Mouse (Mus musculus) neural tube, embryonic 15.5 days (tissue): ENCODE results near the gene Cog3. TPM values are rescaled to one million over a fixed set of nuclear protein-coding genes. Genes with fewer than 3 reads are reported as not detected.

Experiments used
- ATAC-seq: fragments of 200-750 bp; cut with Nextera tagmentation; 2 replicates; pipeline ENCODE4 v1.8.0; 2017; ENCODE audit warnings: mild to moderate bottlenecking, moderate TSS enrichment, moderate library complexity; ENCODE audit not compliant: low FRiP score
- H3K27ac ChIP-seq: fragments of 300-500 bp; sonication (generic); replicated peaks from 2 replicates; pipeline ENCODE4 v1.5.1; 2015; ENCODE audit warnings: mild to moderate bottlenecking, inconsistent platforms
- H3K27me3 ChIP-seq: fragments of 300-500 bp; sonication (generic); replicated peaks from 2 replicates; pipeline ENCODE4 v1.6.1; 2015; ENCODE audit warnings: inconsistent platforms
- H3K36me3 ChIP-seq: fragments of 300-500 bp; sonication (generic); 2 replicates; pipeline ENCODE4 v1.6.1; 2015; ENCODE audit warnings: inconsistent platforms
- H3K4me1 ChIP-seq: fragments of 300-500 bp; sonication (generic); 2 replicates; pipeline ENCODE4 v1.6.1; 2015; ENCODE audit warnings: inconsistent platforms
- H3K4me2 ChIP-seq: fragments of 300-500 bp; sonication (generic); 2 replicates; pipeline ENCODE4 v1.6.1; 2015; ENCODE audit warnings: inconsistent platforms, mild to moderate bottlenecking, moderate library complexity
- H3K4me3 ChIP-seq: fragments of 300-500 bp; sonication (generic); replicated peaks from 2 replicates; pipeline ENCODE4 v1.5.1; 2015; ENCODE audit warnings: mild to moderate bottlenecking, inconsistent platforms
- H3K9ac ChIP-seq: fragments of 300-500 bp; sonication (generic); replicated peaks from 2 replicates; pipeline ENCODE4 v1.6.1; 2015; ENCODE audit warnings: mild to moderate bottlenecking, inconsistent platforms
- H3K9me3 ChIP-seq: fragments of 300-500 bp; sonication (generic); replicated peaks from 2 replicates; pipeline ENCODE4 v1.6.1; 2016; ENCODE audit warnings: inconsistent platforms
- WGBS: fragments of 180-500 bp; shearing (Covaris S2); methylation state at CpG from one replicate; pipeline ENCODE4 v1.1.7; 2015; ENCODE audit warnings: mixed read lengths; 5-methylcytosine and 5-hydroxymethylcytosine counted together
- polyA plus RNA-seq: library from polyadenylated mRNA; unstranded; fragments of >200 nt; fragmentation: Nextera tagmentation; extraction: Ambion mirVana; gene quantifications from 2 replicates; pipeline ENCODE4 v1.2.1, GENCODE M21; 2015

The Cog3 gene
- polyA plus RNA-seq, 1 experiment from 2014 or later: 17.2 TPM

DNA sequence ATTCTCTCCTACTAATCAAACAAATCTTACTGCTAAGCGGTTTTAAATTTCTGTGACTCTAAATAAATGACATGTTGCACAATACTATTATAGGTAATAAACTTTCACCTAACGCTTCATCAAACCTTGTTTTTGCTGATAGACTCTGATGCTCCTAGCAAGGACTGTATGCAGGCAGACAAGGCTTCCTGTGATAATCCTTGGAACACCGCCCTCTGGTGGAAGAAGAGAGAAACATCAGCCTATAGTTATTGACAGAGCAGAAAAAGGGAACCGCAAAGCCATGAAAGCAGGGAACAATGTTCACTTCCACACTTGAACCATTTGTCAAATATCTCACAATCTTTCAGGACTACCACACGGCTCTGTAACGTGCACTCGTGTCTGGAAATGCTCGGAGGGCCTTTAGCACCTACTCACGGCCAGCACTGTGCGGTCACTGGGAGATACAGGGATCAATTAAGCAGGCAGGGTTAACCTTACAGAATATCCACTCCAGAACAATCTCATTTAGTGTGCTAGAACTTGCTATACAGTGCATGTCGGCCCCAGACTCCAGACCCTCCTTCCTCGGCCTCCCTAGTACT, 32.2 kb downstream of the Cog3 start:
- Histone ChIP-seq H3K9ac (no peak overlapping the region), H3K4me2 (no peak overlapping the region), H3K9me3 (no peaks in the 10 kb centered on the region), H3K27me3 (no peaks in the 10 kb centered on the region), H3K36me3 (peaks cover 50% of the 10 kb centered on the region), H3K27ac (no peak overlapping the region), H3K4me1 (no peaks in the 10 kb centered on the region), H3K4me3 (no peak overlapping the region)
- peak; percentile 53; the same call in 1 of the 2 replicates for ATAC-seq
- WGBS: 56% methylated on average over 12 of the region's 12 CpGs

DNA sequence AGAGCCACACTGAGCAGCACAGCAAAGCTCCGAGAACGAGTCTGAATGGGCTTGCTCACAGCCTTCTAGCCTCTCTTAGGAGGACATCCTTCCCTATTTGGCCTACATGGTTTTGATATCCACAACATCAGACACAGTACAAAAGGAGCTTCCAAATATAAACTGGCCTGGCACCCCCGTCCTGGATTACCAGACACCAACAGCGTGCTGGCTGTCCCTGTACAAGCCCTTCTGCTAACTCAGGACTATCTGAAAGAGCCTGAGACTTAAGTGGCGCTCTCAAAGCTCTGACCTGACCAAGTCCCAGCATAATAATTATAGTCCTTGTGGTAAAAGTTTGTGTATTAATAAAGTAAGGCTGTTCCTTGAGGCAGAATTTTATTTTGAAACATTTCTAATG, 34.2 kb downstream of the Cog3 start:
- no peaks in the 10 kb centered on the region for H3K4me1 ChIP-seq
- peaks cover 64% of the 10 kb centered on the region for H3K36me3 ChIP-seq
- H3K27ac ChIP-seq: no peak overlapping the region
- no peak for ATAC-seq
- H3K9me3 ChIP-seq: no peaks in the 10 kb centered on the region
- WGBS: 94% methylated on average over 5 of the region's 5 CpGs
- H3K9ac ChIP-seq: no peak overlapping the region
- H3K27me3 ChIP-seq: no peaks in the 10 kb centered on the region
- no peak overlapping the region for H3K4me3 ChIP-seq
- H3K4me2 ChIP-seq: no peak overlapping the region

DNA sequence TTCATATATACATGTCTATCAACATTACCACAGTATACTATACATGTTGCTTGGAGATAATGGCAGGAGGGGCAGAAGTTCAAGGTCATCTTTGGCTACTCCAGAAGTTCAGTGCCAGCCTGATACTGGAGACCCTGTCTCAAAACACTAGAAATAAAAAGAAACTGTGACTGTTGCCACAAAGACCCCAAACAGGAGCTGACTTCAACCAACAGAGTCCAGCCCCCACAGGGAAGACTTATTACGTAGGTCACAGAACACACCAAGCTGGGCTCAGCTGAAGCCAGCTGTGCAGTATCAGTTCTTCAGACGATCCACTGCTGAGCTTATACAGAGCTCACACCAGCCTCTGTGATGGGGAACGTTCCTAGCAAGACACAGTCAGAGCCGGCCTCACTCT, 37.9 kb downstream of the Cog3 start:
- H3K27ac ChIP-seq: no peak overlapping the region
- no peaks in the 10 kb centered on the region for H3K9me3 ChIP-seq
- H3K4me1 ChIP-seq: no peaks in the 10 kb centered on the region
- H3K4me3 ChIP-seq: no peak overlapping the region
- 89% methylated on average over 4 of the region's 4 CpGs for WGBS
- H3K4me2 ChIP-seq: no peak overlapping the region
- no peak for ATAC-seq
- no peak overlapping the region for H3K9ac ChIP-seq
- no peaks in the 10 kb centered on the region for H3K27me3 ChIP-seq
- peaks cover 73% of the 10 kb centered on the region for H3K36me3 ChIP-seq

DNA sequence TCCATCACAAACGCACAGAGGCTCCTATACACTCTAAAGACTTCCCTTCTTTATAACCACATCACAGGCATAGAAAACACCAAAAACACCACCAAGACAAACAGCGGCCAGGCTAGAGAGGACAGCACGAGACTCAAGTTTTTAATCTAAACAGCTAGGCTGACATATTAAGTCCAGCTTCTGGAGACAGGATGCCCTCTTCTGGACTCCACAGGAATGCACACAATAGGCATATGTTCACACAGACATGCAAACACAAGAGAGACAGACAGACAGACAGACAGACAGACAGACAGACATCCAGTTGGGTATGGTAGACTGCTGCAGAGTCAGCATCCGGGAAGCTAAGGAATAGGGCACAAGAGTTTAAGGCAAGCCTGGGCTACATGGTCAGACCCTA, 40.7 kb downstream of the Cog3 start:
- WGBS: 71% methylated on average over 4 of the region's 4 CpGs
- no peaks in the 10 kb centered on the region for H3K27me3 ChIP-seq
- H3K27ac ChIP-seq: no peak overlapping the region
- no peak overlapping the region for H3K9ac ChIP-seq
- no peaks in the 10 kb centered on the region for H3K9me3 ChIP-seq
- no peak for ATAC-seq
- no peak overlapping the region for H3K4me3 ChIP-seq
- H3K4me2 ChIP-seq: no peak overlapping the region
- peaks cover 72% of the 10 kb centered on the region for H3K36me3 ChIP-seq
- H3K4me1 ChIP-seq: no peaks in the 10 kb centered on the region

DNA sequence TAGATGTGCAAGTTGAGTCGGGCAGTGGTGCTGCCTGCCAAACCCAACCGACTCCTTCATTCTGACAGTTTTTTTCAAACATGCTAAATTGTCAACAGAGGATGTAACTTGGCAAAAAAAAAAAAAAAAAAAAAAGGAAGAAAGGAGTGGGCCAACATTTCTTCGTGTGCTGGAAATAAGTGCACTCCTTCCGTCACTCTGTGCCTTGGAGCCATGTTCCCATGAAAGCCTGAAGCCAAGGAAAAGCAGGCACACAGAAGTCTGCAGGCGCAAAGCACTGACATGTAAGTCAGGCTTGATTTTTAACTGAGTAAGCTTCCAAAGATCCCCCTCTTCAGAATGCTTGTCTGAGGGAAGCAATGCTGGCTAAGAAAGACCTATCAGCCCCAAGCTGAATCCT, 41.6 kb downstream of the Cog3 start:
- H3K4me1 ChIP-seq: peaks cover 2% of the 10 kb centered on the region; the same call in 1 of the 2 replicates
- H3K27ac ChIP-seq: no peak overlapping the region
- no peaks in the 10 kb centered on the region for H3K9me3 ChIP-seq
- no peaks in the 10 kb centered on the region for H3K27me3 ChIP-seq
- 88% methylated on average over 5 of the region's 5 CpGs for WGBS
- no peak overlapping the region for H3K4me2 ChIP-seq
- peaks cover 64% of the 10 kb centered on the region for H3K36me3 ChIP-seq
- no peak for ATAC-seq
- H3K4me3 ChIP-seq: no peak overlapping the region
- H3K9ac ChIP-seq: no peak overlapping the region

DNA sequence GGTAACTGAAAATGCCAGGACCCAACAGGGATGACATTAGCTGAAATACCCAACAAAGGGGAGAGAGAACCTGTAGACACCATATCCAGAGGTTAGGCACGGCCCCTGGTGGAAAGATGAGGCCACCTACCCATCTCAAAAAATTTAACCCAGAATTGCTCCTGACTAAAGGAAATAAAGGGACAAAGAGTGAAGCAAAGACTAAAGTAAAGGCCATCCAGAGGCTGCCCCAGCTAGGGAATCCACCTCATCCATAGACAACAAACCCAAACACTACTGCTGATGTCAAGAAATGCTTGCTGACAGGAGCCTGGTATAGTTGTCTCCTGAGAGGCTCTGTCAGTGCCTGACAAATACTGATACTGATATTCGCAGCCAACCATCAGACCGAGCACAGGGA, 42.6 kb downstream of the Cog3 start:
- 89% methylated on average over 3 of the region's 3 CpGs for WGBS
- H3K36me3 ChIP-seq: peaks cover 59% of the 10 kb centered on the region

DNA sequence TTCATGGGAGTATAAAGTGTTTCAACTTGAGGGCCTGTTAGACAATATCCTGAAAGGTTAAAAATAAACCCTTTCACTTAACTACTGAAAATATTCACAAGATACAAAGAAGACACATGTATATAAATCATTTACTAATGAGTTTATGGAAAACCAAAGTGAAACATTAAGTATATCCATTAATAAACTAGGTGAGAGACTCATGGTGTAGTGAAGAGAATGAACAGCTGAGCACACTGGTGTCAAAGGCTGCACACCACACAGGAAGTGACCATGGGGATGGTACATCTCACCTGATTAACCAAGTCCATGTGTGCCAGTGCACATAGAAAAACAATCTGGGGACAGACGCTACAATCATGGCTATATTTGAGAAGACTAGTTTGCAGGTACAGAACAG, 45.3 kb downstream of the Cog3 start:
- H3K4me2 ChIP-seq: no peak overlapping the region
- no peak for ATAC-seq
- WGBS: 93% methylated on average over 1 of the region's 1 CpGs

More for the DNA sequence above, 42.6 kb downstream of the Cog3 start:
- H3K9ac ChIP-seq: no peak overlapping the region
- H3K4me1 ChIP-seq: peaks cover 5% of the 10 kb centered on the region; the same call in 1 of the 2 replicates
- no peak overlapping the region for H3K4me2 ChIP-seq
- H3K27me3 ChIP-seq: no peaks in the 10 kb centered on the region
- H3K27ac ChIP-seq: no peak overlapping the region
- H3K9me3 ChIP-seq: no peaks in the 10 kb centered on the region
- H3K4me3 ChIP-seq: no peak overlapping the region
- ATAC-seq: no peak

DNA sequence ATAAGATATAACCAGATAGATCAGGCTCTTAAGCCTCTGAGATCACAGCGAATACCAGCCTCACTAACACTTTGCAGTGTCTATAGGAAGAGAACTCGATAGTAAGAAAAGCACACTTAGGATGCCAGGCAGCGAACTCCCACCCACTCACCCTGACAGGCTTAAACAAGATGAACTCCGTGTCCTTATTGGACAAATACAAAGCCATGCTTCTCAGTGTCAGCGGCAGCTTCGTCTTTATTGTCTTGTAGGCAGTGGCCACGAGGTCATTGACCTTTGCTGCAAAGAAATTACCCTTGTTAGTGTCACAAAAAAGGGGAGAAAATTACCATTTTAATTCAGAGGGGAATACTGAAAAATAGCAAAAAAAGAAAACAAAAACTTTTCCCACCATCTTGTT, 46.5 kb downstream of the Cog3 start:
- Histone ChIP-seq H3K4me2 (no peak overlapping the region), H3K9ac (no peak overlapping the region), H3K36me3 (peaks cover 52% of the 10 kb centered on the region), H3K4me1 (peaks cover 5% of the 10 kb centered on the region; the same call in 1 of the 2 replicates), H3K9me3 (no peaks in the 10 kb centered on the region), H3K27ac (no peak overlapping the region), H3K27me3 (no peaks in the 10 kb centered on the region), H3K4me3 (no peak overlapping the region)
- 14% methylated on average over 7 of the region's 7 CpGs for WGBS
- no peak for ATAC-seq

More for the DNA sequence above, 45.3 kb downstream of the Cog3 start:
- Histone ChIP-seq H3K4me3 (no peak overlapping the region), H3K4me1 (peaks cover 5% of the 10 kb centered on the region; the same call in 1 of the 2 replicates), H3K9me3 (no peaks in the 10 kb centered on the region), H3K36me3 (peaks cover 48% of the 10 kb centered on the region), H3K9ac (no peak overlapping the region), H3K27ac (no peak overlapping the region), H3K27me3 (no peaks in the 10 kb centered on the region)

DNA sequence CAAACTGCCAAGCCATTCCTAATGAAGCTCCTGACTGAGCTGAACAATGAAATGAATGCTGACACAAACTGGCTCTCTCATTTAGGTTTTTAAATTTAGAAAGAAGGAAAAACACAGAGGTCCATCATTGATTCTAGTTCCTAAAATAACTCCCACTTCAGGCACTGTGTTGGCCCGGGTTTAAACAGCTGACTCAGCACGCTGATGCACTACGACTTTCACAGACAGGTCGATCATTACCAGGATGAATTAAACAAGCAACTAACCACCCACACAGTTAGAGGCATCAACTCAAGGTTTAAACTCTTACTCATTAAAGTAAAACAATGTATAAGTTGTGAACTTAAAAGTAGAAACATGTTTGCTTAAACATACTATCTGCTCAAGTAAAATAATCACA, 47.7 kb downstream of the Cog3 start:
- Histone ChIP-seq H3K9me3 (no peaks in the 10 kb centered on the region), H3K36me3 (peaks cover 42% of the 10 kb centered on the region), H3K4me1 (peaks cover 5% of the 10 kb centered on the region; the same call in 1 of the 2 replicates), H3K4me2 (no peak overlapping the region), H3K27ac (no peak overlapping the region), H3K9ac (no peak overlapping the region), H3K27me3 (no peaks in the 10 kb centered on the region), H3K4me3 (no peak overlapping the region)
- ATAC-seq: no peak
- WGBS: 82% methylated on average over 4 of the region's 4 CpGs

DNA sequence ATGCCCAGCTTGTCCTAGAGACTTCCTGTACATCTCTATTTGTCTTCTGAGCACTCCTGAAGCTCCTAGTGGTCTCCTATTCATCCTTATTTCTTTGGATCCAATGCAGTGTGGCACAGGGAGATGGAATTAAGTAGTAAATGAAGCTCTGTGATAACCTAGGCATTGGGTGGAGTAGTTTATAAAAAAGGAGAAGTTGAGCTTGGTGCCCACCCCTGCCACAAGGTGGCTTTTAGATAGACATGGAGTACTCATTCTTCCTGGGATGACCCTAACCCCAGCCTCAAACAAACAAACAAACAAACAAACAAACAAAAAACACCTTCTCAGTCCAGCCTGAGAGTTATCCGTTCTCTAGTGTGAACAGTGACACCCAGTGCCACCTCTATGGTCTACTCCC, 56.4 kb downstream of the Cog3 start:
- no peak for ATAC-seq

DNA sequence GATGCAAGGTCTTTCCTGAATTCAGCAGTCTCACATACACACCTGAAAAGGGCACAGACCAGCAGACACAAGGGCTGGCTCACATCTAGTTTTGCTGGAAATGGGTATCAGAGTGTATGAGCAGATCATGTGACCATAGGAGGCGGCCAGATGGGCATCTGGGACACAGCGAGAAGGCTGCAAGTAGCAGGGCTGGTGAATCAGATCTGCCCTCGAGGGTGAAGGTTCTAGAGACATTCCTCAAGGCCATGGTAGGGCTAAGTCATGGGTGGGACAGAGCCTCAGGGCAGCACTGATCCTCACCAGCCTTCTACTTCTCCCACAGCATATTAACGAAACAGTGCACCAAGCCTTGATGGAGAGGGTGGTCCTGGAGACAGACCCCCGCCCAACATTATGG, 58.2 kb downstream of the Cog3 start:
- Histone ChIP-seq H3K27ac (no peak overlapping the region), H3K36me3 (peaks cover 2% of the 10 kb centered on the region; the same call in 1 of the 2 replicates), H3K27me3 (no peaks in the 10 kb centered on the region), H3K4me1 (no peaks in the 10 kb centered on the region), H3K4me2 (no peak overlapping the region), H3K4me3 (no peak overlapping the region), H3K9ac (no peak overlapping the region), H3K9me3 (no peaks in the 10 kb centered on the region)
- no peak for ATAC-seq
- 84% methylated on average over 5 of the region's 5 CpGs for WGBS

More for the DNA sequence above, 56.4 kb downstream of the Cog3 start:
- WGBS: 90% methylated on average over 1 of the region's 1 CpGs
- Histone ChIP-seq H3K27ac (no peak overlapping the region), H3K4me1 (no peaks in the 10 kb centered on the region), H3K27me3 (no peaks in the 10 kb centered on the region), H3K9me3 (no peaks in the 10 kb centered on the region), H3K4me3 (no peak overlapping the region), H3K4me2 (no peak overlapping the region), H3K9ac (no peak overlapping the region), H3K36me3 (peaks cover 8% of the 10 kb centered on the region)

DNA sequence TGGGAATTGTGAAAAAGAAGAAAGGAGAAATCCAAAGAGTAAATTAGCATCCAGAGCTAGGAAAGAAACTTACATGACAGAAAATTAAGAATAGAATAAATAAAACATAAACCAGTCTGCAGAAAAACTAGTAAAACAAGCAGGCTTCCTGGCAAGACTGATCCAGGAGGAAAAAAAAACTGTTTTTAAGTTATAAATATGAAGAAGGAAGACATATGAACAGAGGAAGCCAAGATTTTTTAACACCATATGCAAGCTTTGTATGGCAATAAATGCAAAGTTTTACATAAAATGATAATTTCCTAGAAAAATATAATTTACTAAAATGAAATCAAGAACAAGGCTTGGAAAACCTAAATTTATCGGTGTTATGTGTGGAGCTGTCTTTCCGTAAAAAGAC, 63.9 kb downstream of the Cog3 start:
- Histone ChIP-seq H3K9ac (no peak overlapping the region), H3K36me3 (no peaks in the 10 kb centered on the region), H3K9me3 (no peaks in the 10 kb centered on the region), H3K4me3 (no peak overlapping the region), H3K27me3 (no peaks in the 10 kb centered on the region), H3K4me1 (no peaks in the 10 kb centered on the region), H3K27ac (no peak overlapping the region), H3K4me2 (no peak overlapping the region)
- WGBS: 85% methylated on average over 2 of the region's 2 CpGs
- no peak for ATAC-seq
